Mouse (Mus musculus): ENCODE measurements around the gene Irf2bp1. TPM values are rescaled to one million over a fixed set of nuclear protein-coding genes. Genes with fewer than 3 reads are reported as not detected.

The Irf2bp1 gene
- total and polyA plus RNA-seq, 3 experiments: 4.9 to 12.8 (median 6.6) TPM

GRCm38 (mm10) chr7:19031641-19032040 is 27.8 kb downstream of the Irf2bp1 start:
- Histone ChIP-seq H3K4me1 (ENCODE audit: control insufficient read depth in 1 of 2, insufficient read depth in 2 of 2) (peaks cover 7 to 11% of the 10 kb centered on the region in 2 experiments), H3K27ac (ENCODE audit: insufficient read depth, low read depth) (no peak overlapping the region), H3K4me3 (replicated peaks in 1 of 3; ENCODE audit: low read depth in 2 of 3, low read length in 2 of 3, poor library complexity in 1 of 3) (no peak overlapping the region), H3K79me2 (replicated peaks; ENCODE audit: control insufficient read depth, extremely low read depth, insufficient read depth, poor library complexity, severe bottlenecking) (peaks cover 11% of the 10 kb centered on the region), H3K4me2 (ENCODE audit: insufficient read depth, low read depth, poor library complexity, severe bottlenecking) (no peak overlapping the region), H3K9ac (ENCODE audit: insufficient read depth, low read depth) (no peak overlapping the region), H3K9me3 (replicated peaks; ENCODE audit: low read length) (no peaks in the 10 kb centered on the region), H3K36me3 (replicated peaks in 1 of 2; ENCODE audit: control insufficient read depth in 1 of 2, insufficient read depth in 1 of 2, low read length in 1 of 2) (peaks cover 74 to 84% of the 10 kb centered on the region in 2 experiments), H3K27me3 (replicated peaks) (no peaks in the 10 kb centered on the region)
- DNase-seq (ENCODE audit: extremely low read depth): no peak
- in situ Hi-C loops (cut with MboI; ENCODE audit: low pct_ligation_motif_present, low pct_unique_long_range_greater_than_20kb, low sequenced_read_pairs): no loop called here
- dilution Hi-C loops (cut with MboI; ENCODE audit: extremely low pct_ligation_motif_present, extremely low pct_unique_long_range_greater_than_20kb, low sequenced_read_pairs): no loop called here
- no peak for TF ChIP-seq E2F4 (IDR thresholded peaks at IDR 0.05; ENCODE audit: insufficient replicate concordance, low read depth, low read length)

- Histone ChIP-seq H3K4me1 (ENCODE audit: control insufficient read depth in 1 of 2, insufficient read depth in 2 of 2) (peaks cover 0 to 2% of the 10 kb centered on the region in 2 experiments; a peak in 1 of 4 replicates), H3K4me2 (ENCODE audit: insufficient read depth, low read depth, poor library complexity, severe bottlenecking) (no peak overlapping the region), H3K27me3 (replicated peaks) (no peaks in the 10 kb centered on the region), H3K79me2 (replicated peaks; ENCODE audit: control insufficient read depth, extremely low read depth, insufficient read depth, poor library complexity, severe bottlenecking) (no peaks in the 10 kb centered on the region), H3K4me3 (replicated peaks in 1 of 3; ENCODE audit: low read depth in 2 of 3, low read length in 2 of 3, poor library complexity in 1 of 3) (no peak overlapping the region), H3K9ac (ENCODE audit: insufficient read depth, low read depth) (no peak overlapping the region), H3K36me3 (replicated peaks in 1 of 2; ENCODE audit: control insufficient read depth in 1 of 2, insufficient read depth in 1 of 2, low read length in 1 of 2) (peaks cover 98 to 99% of the 10 kb centered on the region in 2 experiments), H3K27ac (ENCODE audit: insufficient read depth, low read depth) (no peak overlapping the region), H3K9me3 (replicated peaks; ENCODE audit: low read length) (no peaks in the 10 kb centered on the region)
- dilution Hi-C loops (cut with MboI; ENCODE audit: extremely low pct_ligation_motif_present, extremely low pct_unique_long_range_greater_than_20kb, low sequenced_read_pairs) (no loop called here), in situ Hi-C loops (cut with MboI; ENCODE audit: low pct_ligation_motif_present, low pct_unique_long_range_greater_than_20kb, low sequenced_read_pairs) (no loop called here)
- TF ChIP-seq USF2 (conservative IDR thresholded peaks at IDR 0.05; ENCODE audit: low read depth, low read length): no peak
- TF ChIP-seq ZKSCAN1 (IDR thresholded peaks at IDR 0.05; ENCODE audit: borderline replicate concordance, low read depth, low read length): no peak
- no peak for TF ChIP-seq ZMIZ1 (IDR thresholded peaks at IDR 0.05; ENCODE audit: low read depth, low read length)
- TF ChIP-seq MAFK (IDR thresholded peaks at IDR 0.05; ENCODE audit: insufficient replicate concordance, low read length): no peak
- no peak for TF ChIP-seq JUND (conservative IDR thresholded peaks at IDR 0.05; ENCODE audit: low read depth, low read length)
- no peak for TF ChIP-seq MYC (IDR thresholded peaks at IDR 0.05; ENCODE audit: low read depth, low read length)
- TF ChIP-seq ETS1 (conservative IDR thresholded peaks at IDR 0.05; ENCODE audit: low read depth, low read length): no peak
- no peak for TF ChIP-seq RAD21 (IDR thresholded peaks at IDR 0.05; ENCODE audit: low read depth, low read length)
- TF ChIP-seq UBTF (IDR thresholded peaks at IDR 0.05; ENCODE audit: low read depth, low read length): no peak
- TF ChIP-seq IRF4 (IDR thresholded peaks at IDR 0.05; ENCODE audit: low read depth, low read length): no peak
- no peak for TF ChIP-seq ELF1 (IDR thresholded peaks at IDR 0.05; ENCODE audit: low read depth, low read length)
- TF ChIP-seq BHLHE40 (IDR thresholded peaks at IDR 0.05; ENCODE audit: low read depth, low read length): no peak
- no peak for TF ChIP-seq EP300 (IDR thresholded peaks at IDR 0.05; ENCODE audit: low read length)
- no peak for TF ChIP-seq CHD2 (IDR thresholded peaks at IDR 0.05; ENCODE audit: low read length)
- no peak for TF ChIP-seq JUN (IDR thresholded peaks at IDR 0.05; ENCODE audit: insufficient read depth, low read depth, low read length)
- no peak for TF ChIP-seq MAX (IDR thresholded peaks at IDR 0.05; ENCODE audit: low read length)
- no peak for TF ChIP-seq NELFE (IDR thresholded peaks at IDR 0.05; ENCODE audit: low read depth, low read length)
- DNase-seq (ENCODE audit: extremely low read depth): no peak
These were observed 40.8 kb downstream of the Irf2bp1 start for GRCm38 (mm10) chr7:19044616-19045015.

All from CH12.LX (cell line).